In the genomic region with DNA sequence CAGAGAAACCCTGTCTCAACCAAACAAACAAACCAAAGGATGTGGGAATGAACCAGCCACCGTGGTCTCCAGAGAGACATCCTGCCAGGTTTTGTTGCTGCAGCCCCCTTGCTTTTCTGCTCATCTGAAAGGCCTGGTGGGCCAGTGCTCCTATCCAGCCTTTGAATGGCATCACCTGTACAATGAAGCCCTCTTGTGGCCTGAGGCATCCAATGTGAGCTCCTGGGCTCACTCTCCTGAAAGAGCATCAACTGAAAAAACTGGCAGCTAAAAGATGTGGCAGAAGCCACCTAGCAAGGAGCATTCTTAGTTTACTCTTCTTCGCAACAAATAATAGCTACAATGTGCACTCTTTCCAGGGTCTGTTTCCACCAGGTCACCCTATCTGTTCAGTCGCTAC, we compare ENCODE assay signal across 12 mouse cellular contexts. TPM values are rescaled to one million over a fixed set of nuclear protein-coding genes. Genes with fewer than 3 reads are reported as not detected.
"Had no signal": no experiment of that assay in that cellular context is flagged by ENCODE, and none has a peak within 500 bp of the region (broad histone marks: within the 10 kb centered on the region; RNA-seq: fewer than 3 reads in every experiment).

No protein-coding gene starts in this region.

- H3K9ac ChIP-seq: limb, embryonic 12.5 days; liver, embryonic 13.5 days; stomach, embryonic 15.5 days had no signal

- ATAC-seq: midbrain, embryonic 16.5 days had no signal

- H3K4me1 ChIP-seq: limb, embryonic 12.5 days; liver, embryonic 13.5 days; stomach, embryonic 15.5 days had no signal

- H3K27ac ChIP-seq: limb, embryonic 12.5 days; liver, embryonic 13.5 days; stomach, embryonic 15.5 days had no signal

- H3K9me3 ChIP-seq: limb, embryonic 12.5 days; liver, embryonic 13.5 days; stomach, embryonic 15.5 days had no signal

- H3K36me3 ChIP-seq: limb, embryonic 12.5 days; liver, embryonic 13.5 days; stomach, embryonic 15.5 days had no signal

- H3K27me3 ChIP-seq: stomach, embryonic 15.5 days had no signal

- H3K4me2 ChIP-seq: limb, embryonic 12.5 days; liver, embryonic 13.5 days; stomach, embryonic 15.5 days had no signal

- DNase-seq: kidney, adult 8-10 months; kidney, postnatal 4 days; liver; liver, embryonic 13.5 days; lung, adult 18-20 months; right cerebral cortex, postnatal 14 days; thymus, adult 2 months; thymus, postnatal 25 days had no signal

- H3K4me3 ChIP-seq: limb, embryonic 12.5 days; liver, embryonic 13.5 days; stomach, embryonic 15.5 days had no signal

RNA-seq across cellular contexts. Expression of a gene that starts 6.6 kb away (rescaled TPM):
- polyA plus RNA-seq: limb, embryonic 12.5 days; liver, embryonic 13.5 days; spleen, adult 2 months had no signal
